Comparison of ENCODE assay signal across 8 mouse cellular contexts in genomic region chr3:95653473-95654034, GRCm38 (mm10). TPM values are rescaled to one million over a fixed set of nuclear protein-coding genes. Genes with fewer than 3 reads are reported as not detected.
A peak's percentile ranks its signal among the peaks of the same experiment; 100 is the strongest.
DNase-seq lines count a peak whose midpoint lies in the region; ATAC-seq and TF ChIP-seq lines count a peak whose summit lies in the region.

No protein-coding gene starts in this region.

- peak; percentile 26 for ATAC-seq in frontal cortex, adult (ENCODE audit: low TSS enrichment)
- ATAC-seq in heart, embryonic 14.5 days (ENCODE audit: insufficient number of reproducible peaks, insufficient read depth, low FRiP score, low read depth) = no peak

- H3K27ac ChIP-seq in heart, embryonic 14.5 days (replicated peaks in 1 of 2; ENCODE audit: control insufficient read depth in 1 of 2, insufficient read depth in 1 of 2, low read depth in 2 of 2, low read length in 2 of 2) = peak overlapping the region; percentile 19 to 31; a peak in 2 of 4 replicates

- H3K36me3 ChIP-seq in E14TG2a.4 (ENCODE audit: insufficient read depth, low read length) = peaks cover 11% of the 10 kb centered on the region; the same call in 1 of the 2 replicates
- no peaks in the 10 kb centered on the region for H3K36me3 ChIP-seq in heart, embryonic 14.5 days (ENCODE audit: control insufficient read depth, insufficient read depth, low read length)

- H3K9ac ChIP-seq in heart, embryonic 14.5 days (ENCODE audit: low read length) = peak overlapping the region; percentile 9; the same call in 1 of the 2 replicates

- H3K4me2 ChIP-seq in heart, embryonic 14.5 days (ENCODE audit: low read length) = no peak overlapping the region

- WGBS in heart, embryonic 14.5 days = 15% methylated on average over 11 of the region's 11 CpGs

- no peak for TF ChIP-seq CTCF in E14TG2a.4 (conservative IDR thresholded peaks at IDR 0.05; ENCODE audit: low read length)

- peaks cover 86% of the 10 kb centered on the region for H3K4me1 ChIP-seq in E14TG2a.4 (replicated peaks; ENCODE audit: low read depth, low read length)
- peaks cover 14 to 18% of the 10 kb centered on the region in 2 experiments for H3K4me1 ChIP-seq in heart, embryonic 14.5 days (ENCODE audit: control insufficient read depth in 2 of 2, insufficient read depth in 2 of 2, low read length in 2 of 2)

- peak overlapping the region; percentile 67 for H3K4me3 ChIP-seq in E14TG2a.4 (replicated peaks; ENCODE audit: low read length)
- H3K4me3 ChIP-seq in heart, embryonic 14.5 days (ENCODE audit: control insufficient read depth in 1 of 2, insufficient read depth in 1 of 2, low read depth in 1 of 2, low read length in 2 of 2) = no peak overlapping the region

- H3K27me3 ChIP-seq in E14TG2a.4 (ENCODE audit: insufficient read depth, low read length) = no peaks in the 10 kb centered on the region
- no peaks in the 10 kb centered on the region for H3K27me3 ChIP-seq in heart, embryonic 14.5 days (ENCODE audit: control insufficient read depth, insufficient read depth, low read length)

- DNase-seq in frontal cortex, postnatal 25 days (ENCODE audit: low spot score in 2 of 2) = no peak
- peak; percentile 72 for DNase-seq in lung, postnatal 10 days
- no peak for DNase-seq in gastrocnemius, adult 18-20 months (ENCODE audit: low spot score)
- no peak for DNase-seq in spleen, adult 12 weeks (ENCODE audit: low spot score)
- no peak for DNase-seq in spleen, postnatal 4 days (ENCODE audit: low spot score in 2 of 2)

- H3K9me3 ChIP-seq in E14TG2a.4 (ENCODE audit: low read length) = no peaks in the 10 kb centered on the region
- H3K9me3 ChIP-seq in heart, embryonic 14.5 days (ENCODE audit: control insufficient read depth, low read length) = no peaks in the 10 kb centered on the region

RNA-seq across cellular contexts. Expression of gene Mcl1, which starts 5.0 kb away (rescaled TPM):
- 54.3 and 57.2 TPM in 2 replicates for polyA plus RNA-seq in heart, embryonic 14.5 days (2014; fragmentation: Nextera tagmentation; extraction: Ambion mirVana)
- 10 to 100 TPM; 96.0 to 99.4 TPM for total RNA-seq in gastrocnemius, adult 18-20 months (2021)

RNA-seq across cellular contexts. Expression of gene Ensa, which starts 28.8 kb away (rescaled TPM):
- polyA plus RNA-seq in heart, embryonic 14.5 days (2014; fragmentation: Nextera tagmentation; extraction: Ambion mirVana) = 47.4 and 51.1 TPM in 2 replicates
- 100 to 1,000 TPM in 1 of 2 experiments, 10 to 100 TPM in 1; 95.9 to 106 TPM for total RNA-seq in gastrocnemius, adult 18-20 months (2021)

RNA-seq across cellular contexts. Expression of gene Adamtsl4, which starts 34.2 kb away (rescaled TPM):
- polyA plus RNA-seq in heart, embryonic 14.5 days (2014; fragmentation: Nextera tagmentation; extraction: Ambion mirVana) = 6.3 and 7.0 TPM in 2 replicates
- total RNA-seq in gastrocnemius, adult 18-20 months (2021) = 10 to 100 TPM; 25.9 to 30.8 TPM
